Mouse (Mus musculus) adrenal gland, postnatal 14 days (tissue): ENCODE results near the gene Lsm7. TPM values are rescaled to one million over a fixed set of nuclear protein-coding genes. Genes with fewer than 3 reads are reported as not detected.
A peak's percentile ranks its signal among the peaks of the same experiment; 100 is the strongest.
"Not testable (repeated sequence)": the region's sequence is repeated elsewhere in the genome, so short reads cannot be mapped to it uniquely, and the experiment has no call there.

Source experiments
- DNase-seq: peaks from one replicate; pipeline ENCODE4 v3.0.0; 2021; ENCODE audit warnings: mixed read lengths
- total RNA-seq: library from RNA; stranded (reverse); gene quantifications from 2 replicates; pipeline ENCODE4 v1.2.3, GENCODE M21; 2021

Gene Lsm7
- total RNA-seq, 1 experiment from 2014 or later = 35.1 TPM

DNA sequence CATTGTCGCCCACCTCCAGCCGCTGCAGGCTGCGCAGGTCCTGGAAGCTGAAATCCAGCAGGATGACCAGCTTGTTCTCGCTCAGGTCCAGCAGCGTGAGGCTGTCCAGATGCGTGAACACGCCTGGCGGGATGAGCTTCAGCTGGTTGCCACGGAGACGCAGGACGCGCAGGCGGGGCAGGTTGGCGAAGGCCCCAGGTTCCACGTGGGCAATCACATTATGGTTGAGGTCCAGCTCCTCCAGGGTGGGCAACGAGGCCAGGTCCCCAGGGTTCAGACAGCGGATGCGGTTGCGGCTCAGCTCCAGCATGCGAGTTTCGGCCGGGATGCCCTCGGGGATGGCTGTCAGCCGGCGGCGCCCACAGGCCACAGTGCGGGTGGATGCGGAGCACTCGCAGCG lies 19.4 kb downstream of the Lsm7 start:
- DNase-seq = no peak

GRCm38 (mm10) chr10:80832818-80833217 lies 22.2 kb downstream of the Lsm7 start:
- DNase-seq = no peak

GRCm38 (mm10) chr10:80831136-80831535 lies 23.9 kb downstream of the Lsm7 start:
- DNase-seq = peak; percentile 85

DNA sequence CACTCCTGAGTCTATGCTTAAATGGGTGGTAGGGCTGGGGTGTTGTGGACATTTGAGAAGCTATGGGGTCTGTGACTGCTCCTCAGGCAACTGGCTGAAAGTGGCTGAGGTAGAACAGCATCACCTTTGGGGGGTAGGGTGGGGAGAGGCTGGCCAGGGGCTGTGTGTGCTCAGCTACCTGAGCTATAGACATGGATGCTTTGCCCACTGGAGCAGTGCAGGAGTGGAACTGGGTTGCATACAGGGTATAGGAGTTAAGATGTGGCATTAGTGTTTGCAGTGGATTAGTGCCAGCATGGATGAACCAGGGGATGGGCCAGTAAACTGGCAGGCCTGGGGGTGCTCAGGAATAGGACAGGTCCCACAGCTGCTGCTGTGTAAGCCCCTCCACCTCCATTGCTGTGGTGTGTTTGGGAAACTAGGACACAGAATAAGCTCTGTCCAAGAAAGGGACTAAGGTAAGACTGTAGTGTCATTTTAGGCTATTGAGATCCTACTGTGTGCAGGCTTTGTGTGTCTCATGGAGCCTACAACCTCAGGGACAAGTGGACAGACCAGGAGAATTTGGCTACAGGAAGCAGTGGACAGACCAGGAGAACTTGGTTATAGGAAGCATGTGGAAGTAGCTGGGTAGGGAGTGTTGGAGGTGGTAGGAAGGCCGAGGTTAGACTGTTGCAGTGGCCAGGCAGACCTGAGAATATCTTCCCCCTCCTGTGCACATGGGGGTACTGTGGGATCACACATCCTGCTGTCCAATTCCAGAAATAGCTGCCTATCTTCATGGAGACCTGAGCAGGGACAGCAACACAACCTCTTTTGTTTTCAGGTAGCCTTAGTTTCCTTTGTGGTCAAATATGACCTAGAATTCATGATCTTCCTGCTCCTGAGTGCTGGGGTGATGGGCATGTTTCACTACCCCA lies 25.4 kb downstream of the Lsm7 start:
- no peak for DNase-seq

- DNase-seq = not testable (repeated sequence)
These were observed 26.4 kb downstream of the Lsm7 start for GRCm38 (mm10) chr10:80828587-80828986.

GRCm38 (mm10) chr10:80827870-80828420 lies 27.1 kb downstream of the Lsm7 start:
- no peak for DNase-seq

DNA sequence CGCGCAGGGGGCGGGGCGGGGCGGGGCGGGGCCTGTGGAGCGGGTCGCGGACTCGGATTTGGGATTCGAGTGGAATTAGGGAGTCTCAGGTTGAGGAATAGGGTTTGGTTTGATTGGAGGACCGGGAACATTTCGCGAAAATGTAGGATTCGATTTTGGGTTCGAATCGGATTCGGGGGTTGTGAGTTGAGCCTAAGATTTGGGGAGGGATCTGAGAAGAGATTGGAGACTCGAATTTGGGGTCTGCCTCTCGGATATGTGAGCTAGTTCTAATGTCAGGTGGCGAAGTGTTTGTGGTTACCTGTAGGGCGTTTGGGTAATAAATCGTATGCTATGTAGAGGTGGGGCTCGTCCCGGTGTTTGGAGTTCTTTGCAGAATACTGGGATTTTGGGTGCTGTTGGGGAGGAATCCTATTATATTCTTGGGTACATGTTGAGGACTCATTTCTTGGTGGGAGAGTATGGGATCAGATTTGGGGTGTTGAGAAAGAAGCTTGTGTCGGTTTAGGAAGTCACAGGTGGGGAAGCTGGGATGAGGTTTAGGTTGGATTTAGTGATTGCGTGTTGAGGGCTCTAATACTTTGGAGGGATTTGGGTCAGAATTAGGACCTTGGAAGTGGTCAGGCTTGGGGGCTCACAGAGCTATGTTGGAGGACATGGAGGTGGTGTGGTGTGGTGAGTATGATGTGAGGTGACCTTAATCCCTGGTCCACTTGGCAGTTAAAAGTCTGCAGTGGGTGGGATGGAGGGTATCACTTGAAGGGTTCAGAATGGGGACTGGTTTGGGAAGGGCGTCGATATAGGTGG lies 27.7 kb downstream of the Lsm7 start:
- DNase-seq = no peak

GRCm38 (mm10) chr10:80826151-80827062 lies 28.6 kb downstream of the Lsm7 start, which contains the start of gene Oaz1:
Oaz1 (plus strand) TSS chr10:80826656.
- peak; percentile 98 for DNase-seq

- no peak for DNase-seq
These were observed 30.2 kb downstream of the Lsm7 start for GRCm38 (mm10) chr10:80824827-80825226.

GRCm38 (mm10) chr10:80823847-80824643 lies 31.0 kb downstream of the Lsm7 start:
- no peak for DNase-seq

DNA sequence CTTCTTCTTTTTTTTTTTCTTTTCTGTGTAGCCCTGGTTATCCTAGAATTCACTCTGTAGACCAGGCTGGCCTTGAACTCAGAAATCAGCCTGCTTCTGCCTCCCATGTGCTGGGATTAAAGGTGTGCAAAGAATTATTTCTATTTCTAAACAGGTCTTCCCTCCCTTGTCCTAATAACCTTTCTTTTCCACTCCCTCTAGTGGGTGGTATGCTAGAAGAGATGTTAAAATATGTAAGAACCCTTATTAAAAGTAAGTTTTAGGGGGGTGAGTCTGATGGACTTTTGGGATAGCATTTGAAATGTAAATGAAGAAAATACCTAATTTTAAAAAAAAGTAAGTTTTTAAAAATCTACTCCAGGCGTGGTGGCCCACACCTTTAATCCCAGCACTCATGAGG lies 31.7 kb downstream of the Lsm7 start:
- DNase-seq = no peak

GRCm38 (mm10) chr10:80822528-80822927 lies 32.5 kb downstream of the Lsm7 start:
- no peak for DNase-seq

- DNase-seq = peak; percentile 43
These were observed 33.0 kb downstream of the Lsm7 start for GRCm38 (mm10) chr10:80821991-80822390.

- DNase-seq = no peak
These were observed 35.6 kb downstream of the Lsm7 start for GRCm38 (mm10) chr10:80819406-80819805.

DNA sequence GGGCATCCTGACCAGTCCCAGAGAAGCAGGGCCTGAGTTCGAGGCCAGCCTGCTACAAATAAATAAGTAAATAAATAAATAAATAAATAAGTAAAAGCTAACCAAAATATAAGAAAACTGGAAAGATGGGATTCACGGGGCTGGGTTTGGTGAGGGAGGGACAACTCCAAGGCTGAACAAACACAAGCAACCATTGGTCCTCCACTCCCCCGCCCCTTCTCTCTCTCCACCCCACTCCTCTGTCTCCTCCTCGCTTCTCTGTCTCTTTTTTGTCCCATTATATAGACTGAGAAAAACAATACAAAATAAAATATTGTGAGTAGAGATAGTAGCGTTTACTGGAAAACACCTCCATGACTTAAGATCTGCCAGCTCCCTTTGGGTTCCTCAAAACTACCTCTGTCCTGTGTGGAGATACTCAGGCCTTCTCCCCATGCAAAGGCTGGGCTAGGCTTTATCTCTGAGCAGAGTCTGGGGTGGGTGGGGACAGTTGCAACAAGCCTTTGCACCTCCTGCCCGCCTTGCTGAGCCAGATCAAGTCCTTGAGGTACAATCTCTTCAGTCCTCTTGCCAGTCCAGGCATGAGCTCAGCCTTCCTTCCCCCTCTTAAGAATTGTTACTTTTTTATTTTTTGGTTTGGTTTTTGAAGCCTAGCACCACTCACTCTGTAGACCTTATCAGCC lies 36.3 kb downstream of the Lsm7 start:
- no peak for DNase-seq

- not testable (repeated sequence) for DNase-seq
These were observed 37.1 kb downstream of the Lsm7 start for GRCm38 (mm10) chr10:80817955-80818354.

- peak; percentile 65 for DNase-seq
These were observed 37.8 kb downstream of the Lsm7 start for GRCm38 (mm10) chr10:80817164-80817563.

- not testable (repeated sequence) for DNase-seq
These were observed 38.7 kb downstream of the Lsm7 start for GRCm38 (mm10) chr10:80816303-80816702.

- no peak for DNase-seq
These were observed 40.2 kb downstream of the Lsm7 start for GRCm38 (mm10) chr10:80814800-80815199.

GRCm38 (mm10) chr10:80813366-80813765 lies 41.6 kb downstream of the Lsm7 start, which contains the start of gene Jsrp1:
Jsrp1 (minus strand) TSS chr10:80813498.
- no peak for DNase-seq
